Mouse (Mus musculus): ENCODE results near the gene Trex2. TPM values are rescaled to one million over a fixed set of nuclear protein-coding genes. Genes with fewer than 3 reads are reported as not detected.
A peak's percentile ranks its signal among the peaks of the same experiment; 100 is the strongest.

Trex2 gene
- polyA plus RNA-seq, 1 experiment from 2014 or later, result 98.8 TPM

- Histone ChIP-seq H3K4me1 (replicated peaks; ENCODE audit: control insufficient read depth, insufficient read depth) (no peaks in the 10 kb centered on the region), H3K36me3 (ENCODE audit: control insufficient read depth, insufficient read depth, low read length) (no peaks in the 10 kb centered on the region), H3K27ac (replicated peaks) (0 out of 2 replicates have a peak overlapping the region, but pooled peaks have one; percentile 1), H3K27me3 (ENCODE audit: control insufficient read depth, insufficient read depth, low read length) (no peaks in the 10 kb centered on the region), H3K9me3 (ENCODE audit: control insufficient read depth, low read length) (no peaks in the 10 kb centered on the region), H3K4me2 (replicated peaks; ENCODE audit: low read depth) (no peak overlapping the region), H3K4me3 (ENCODE audit: low read depth, low read length) (no peak overlapping the region), H3K9ac (ENCODE audit: low read length) (no peak overlapping the region)
- DNase-seq (ENCODE audit: low spot score) (no peak), ATAC-seq (ENCODE audit: low FRiP score, low TSS enrichment) (no peak)
- WGBS, result no CpG with 5 or more reads among the region's 1 CpGs
- TF ChIP-seq CTCF (IDR thresholded peaks at IDR 0.05; ENCODE audit: low read depth) (no peak), EP300 (optimal IDR thresholded peaks at IDR 0.05) (no peak)
Measured at GRCm38 (mm10) chrX:73468752-73469151, 33.6 kb upstream of the Trex2 start.

DNA sequence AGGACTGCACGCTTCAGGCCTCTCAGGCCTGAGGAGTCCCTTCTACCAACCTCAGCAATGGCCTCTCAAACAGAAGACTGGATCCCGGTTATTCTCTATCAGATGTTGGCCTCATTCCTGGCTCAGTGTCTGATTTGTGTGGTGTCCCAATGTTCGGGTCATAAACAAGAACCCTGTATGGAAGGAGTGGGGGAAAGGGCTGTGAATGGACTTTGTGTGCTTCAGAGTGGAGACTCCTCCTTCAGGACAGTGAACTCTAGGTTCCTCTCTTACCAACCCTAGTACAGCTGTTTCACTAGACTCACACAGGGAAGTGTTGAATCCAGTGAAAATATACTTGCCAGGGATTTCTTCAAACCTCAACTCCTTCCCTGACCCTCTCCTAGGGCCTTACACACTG is 33.2 kb upstream of the Trex2 start:
- Histone ChIP-seq H3K4me3 (ENCODE audit: low read depth, low read length) (no peak overlapping the region), H3K4me2 (replicated peaks; ENCODE audit: low read depth) (no peak overlapping the region), H3K9me3 (ENCODE audit: control insufficient read depth, low read length) (no peaks in the 10 kb centered on the region), H3K4me1 (replicated peaks; ENCODE audit: control insufficient read depth, insufficient read depth) (no peaks in the 10 kb centered on the region), H3K9ac (ENCODE audit: low read length) (no peak overlapping the region), H3K36me3 (ENCODE audit: control insufficient read depth, insufficient read depth, low read length) (no peaks in the 10 kb centered on the region), H3K27ac (replicated peaks) (peak overlapping the region; percentile 67), H3K27me3 (ENCODE audit: control insufficient read depth, insufficient read depth, low read length) (no peaks in the 10 kb centered on the region)
- DNase-seq (ENCODE audit: low spot score) (no peak), ATAC-seq (ENCODE audit: low FRiP score, low TSS enrichment) (peak; percentile 50; the same call in 1 of the 2 replicates)
- TF ChIP-seq EP300 (optimal IDR thresholded peaks at IDR 0.05), result no peak
- no peak for TF ChIP-seq CTCF (IDR thresholded peaks at IDR 0.05; ENCODE audit: low read depth)
- 67% methylated on average over 3 of the region's 3 CpGs for WGBS

DNA sequence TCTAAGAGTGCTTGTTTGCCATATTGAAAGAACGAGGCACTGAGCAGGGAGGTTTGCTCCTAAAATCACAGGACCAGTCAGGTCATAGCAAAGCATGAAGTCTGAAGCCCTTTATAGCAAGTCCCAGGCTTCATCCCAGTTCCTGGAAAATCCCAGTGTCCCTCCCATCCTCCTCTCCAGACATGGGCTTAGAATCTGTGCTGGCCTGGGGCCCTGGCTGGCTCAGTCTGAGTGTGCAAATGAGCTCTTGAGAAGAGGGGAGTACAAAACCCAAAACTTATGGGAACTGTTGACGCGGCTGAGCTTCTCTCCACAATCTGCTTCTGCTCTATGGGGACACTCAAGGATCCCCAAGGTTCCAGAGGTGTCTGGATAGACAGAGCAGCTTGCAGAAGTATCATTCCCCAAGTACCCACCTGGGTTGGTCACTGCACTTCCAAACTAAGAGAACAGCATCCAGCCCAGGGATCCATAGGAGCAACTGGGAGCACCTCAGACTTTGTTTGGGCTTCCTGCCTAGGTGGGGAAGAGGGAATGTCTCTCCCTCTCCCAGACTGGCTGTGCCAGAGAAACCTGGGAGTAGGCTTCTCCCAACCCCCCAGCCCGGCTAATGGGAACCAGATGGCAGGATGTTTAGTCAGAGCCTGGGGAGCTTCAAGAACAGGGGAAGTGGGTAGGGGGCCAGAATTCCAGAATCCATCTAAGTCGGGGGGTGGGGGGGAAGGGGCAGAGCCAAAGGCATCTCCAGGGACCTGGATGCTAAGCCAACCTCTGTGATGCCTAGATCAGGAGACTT is 32.5 kb upstream of the Trex2 start:
- H3K9ac ChIP-seq (ENCODE audit: low read length), result no peak overlapping the region
- H3K9me3 ChIP-seq (ENCODE audit: control insufficient read depth, low read length), result no peaks in the 10 kb centered on the region
- peak overlapping the region; percentile 67 for H3K27ac ChIP-seq (replicated peaks)
- H3K4me3 ChIP-seq (ENCODE audit: low read depth, low read length), result no peak overlapping the region
- H3K4me1 ChIP-seq (replicated peaks; ENCODE audit: control insufficient read depth, insufficient read depth), result no peaks in the 10 kb centered on the region
- 38% methylated on average over 5 of the region's 5 CpGs for WGBS
- TF ChIP-seq EP300 (optimal IDR thresholded peaks at IDR 0.05), result no peak
- no peak for TF ChIP-seq CTCF (IDR thresholded peaks at IDR 0.05; ENCODE audit: low read depth)
- DNase-seq (ENCODE audit: low spot score) (no peak), ATAC-seq (ENCODE audit: low FRiP score, low TSS enrichment) (peak; percentile 51; the same call in 1 of the 2 replicates)
- H3K4me2 ChIP-seq (replicated peaks; ENCODE audit: low read depth), result no peak overlapping the region
- no peaks in the 10 kb centered on the region for H3K27me3 ChIP-seq (ENCODE audit: control insufficient read depth, insufficient read depth, low read length)
- H3K36me3 ChIP-seq (ENCODE audit: control insufficient read depth, insufficient read depth, low read length), result no peaks in the 10 kb centered on the region

DNA sequence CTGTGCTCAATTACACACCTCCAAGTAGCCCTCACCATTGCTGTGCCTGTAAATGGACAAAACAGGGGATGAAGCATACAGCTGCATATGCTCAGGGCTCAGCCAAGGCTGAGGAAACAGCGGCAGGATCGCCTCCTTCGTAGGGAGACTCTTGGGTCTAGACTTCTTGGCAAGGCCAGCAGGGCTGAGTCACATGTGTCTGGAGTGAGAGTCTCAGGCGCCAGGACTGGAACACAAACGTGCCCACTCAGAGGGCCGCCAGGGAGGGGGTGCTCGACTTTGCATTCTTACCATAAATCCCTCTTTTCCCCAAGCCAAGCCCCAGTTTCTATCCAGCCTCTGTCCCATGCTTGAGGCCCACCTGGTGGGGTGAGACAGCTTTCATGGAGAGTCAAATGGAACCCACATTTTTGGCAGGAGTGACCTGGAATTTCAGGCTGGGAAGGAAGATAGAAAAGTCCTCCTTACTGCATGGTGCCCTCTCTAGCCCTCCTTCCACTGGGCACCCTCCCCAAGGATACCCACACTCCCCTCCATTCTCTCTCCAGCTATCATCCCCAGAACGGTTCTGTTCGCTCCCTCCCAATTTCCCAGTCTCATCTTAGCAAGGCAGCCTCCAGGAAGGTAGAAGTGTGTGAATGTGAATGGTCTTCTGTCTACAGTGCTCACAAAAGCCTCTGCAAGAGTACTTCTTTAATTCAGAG is 30.5 kb upstream of the Trex2 start:
- ATAC-seq (ENCODE audit: low FRiP score, low TSS enrichment), result peak; percentile 70
- no peaks in the 10 kb centered on the region for H3K9me3 ChIP-seq (ENCODE audit: control insufficient read depth, low read length)
- DNase-seq (ENCODE audit: low spot score), result no peak
- no peak overlapping the region for H3K4me3 ChIP-seq (ENCODE audit: low read depth, low read length)
- no peak overlapping the region for H3K9ac ChIP-seq (ENCODE audit: low read length)
- peak overlapping the region; percentile 35 for H3K27ac ChIP-seq (replicated peaks)
- no peaks in the 10 kb centered on the region for H3K27me3 ChIP-seq (ENCODE audit: control insufficient read depth, insufficient read depth, low read length)
- WGBS, result 43% methylated on average over 9 of the region's 9 CpGs
- H3K4me2 ChIP-seq (replicated peaks; ENCODE audit: low read depth), result no peak overlapping the region
- H3K36me3 ChIP-seq (ENCODE audit: control insufficient read depth, insufficient read depth, low read length), result no peaks in the 10 kb centered on the region
- H3K4me1 ChIP-seq (replicated peaks; ENCODE audit: control insufficient read depth, insufficient read depth), result no peaks in the 10 kb centered on the region
- no peak for TF ChIP-seq EP300 (optimal IDR thresholded peaks at IDR 0.05)
- TF ChIP-seq CTCF (IDR thresholded peaks at IDR 0.05; ENCODE audit: low read depth), result no peak

- Histone ChIP-seq H3K9me3 (ENCODE audit: control insufficient read depth, low read length) (no peaks in the 10 kb centered on the region), H3K27me3 (ENCODE audit: control insufficient read depth, insufficient read depth, low read length) (no peaks in the 10 kb centered on the region), H3K4me3 (ENCODE audit: low read depth, low read length) (no peak overlapping the region), H3K27ac (replicated peaks) (no peak overlapping the region), H3K4me1 (replicated peaks; ENCODE audit: control insufficient read depth, insufficient read depth) (no peaks in the 10 kb centered on the region), H3K9ac (ENCODE audit: low read length) (no peak overlapping the region), H3K36me3 (ENCODE audit: control insufficient read depth, insufficient read depth, low read length) (no peaks in the 10 kb centered on the region), H3K4me2 (replicated peaks; ENCODE audit: low read depth) (no peak overlapping the region)
- TF ChIP-seq EP300 (optimal IDR thresholded peaks at IDR 0.05) (no peak), CTCF (IDR thresholded peaks at IDR 0.05; ENCODE audit: low read depth) (no peak)
- WGBS, result 64% methylated on average over 4 of the region's 4 CpGs
- DNase-seq (ENCODE audit: low spot score) (no peak), ATAC-seq (ENCODE audit: low FRiP score, low TSS enrichment) (no peak)
Measured at GRCm38 (mm10) chrX:73460792-73461191, 25.6 kb upstream of the Trex2 start.
